Mouse (Mus musculus) heart, postnatal 0 days (tissue): ENCODE measurements around the gene Mnat1. TPM values are rescaled to one million over a fixed set of nuclear protein-coding genes. Genes with fewer than 3 reads are reported as not detected.

ENCODE experiments used
- ATAC-seq: fragments of 200-750 bp; cut with Nextera tagmentation; 2 replicates; pipeline ENCODE4 v1.8.0; 2017; ENCODE audit warnings: low read depth, moderate number of reproducible peaks, moderate library complexity; ENCODE audit not compliant: insufficient read depth
- DNase-seq: peaks from one replicate; pipeline ENCODE4 v3.0.0-alpha.2; 2016; ENCODE audit warnings: low spot score
- H3K27ac ChIP-seq: fragments of 300-500 bp; sonication (generic); 2 replicates; pipeline ENCODE4 v1.5.1; 2014; ENCODE audit warnings: low read depth, mild to moderate bottlenecking
- H3K27me3 ChIP-seq: fragments of 300-500 bp; sonication (generic); 2 replicates; pipeline ENCODE4 v1.6.1; 2014; ENCODE audit warnings: low read length, mixed read lengths; ENCODE audit not compliant: control insufficient read depth, insufficient read depth
- H3K36me3 ChIP-seq: fragments of 300-500 bp; sonication (generic); replicated peaks from 2 replicates; pipeline ENCODE4 v1.6.1; 2014; ENCODE audit warnings: low read length, mixed read lengths; ENCODE audit not compliant: control insufficient read depth, insufficient read depth
- H3K4me1 ChIP-seq: fragments of 300-500 bp; sonication (generic); 2 replicates; pipeline ENCODE4 v1.6.1; 2014; ENCODE audit warnings: antibody characterized with exemption; ENCODE audit not compliant: control insufficient read depth, insufficient read depth
- H3K4me2 ChIP-seq: fragments of 300-500 bp; sonication (generic); 2 replicates; pipeline ENCODE4 v1.6.1; 2014; ENCODE audit warnings: low read depth, mild to moderate bottlenecking, low read length, moderate library complexity
- H3K4me3 ChIP-seq: fragments of 300-500 bp; sonication (generic); 2 replicates; pipeline ENCODE4 v1.5.1; 2014; ENCODE audit warnings: low read depth, low read length
- H3K9ac ChIP-seq: fragments of 300-500 bp; sonication (generic); replicated peaks from 2 replicates; pipeline ENCODE4 v1.6.1; 2014; ENCODE audit warnings: low read depth, low read length, mixed read lengths
- H3K9me3 ChIP-seq: fragments of 300-500 bp; sonication (generic); replicated peaks from 2 replicates; pipeline ENCODE4 v1.6.1; 2016; ENCODE audit warnings: low read length; ENCODE audit not compliant: control insufficient read depth
- CTCF ChIP-seq: IDR thresholded peaks from 2 replicates; pipeline ENCODE4 v1.5.1; 2016; ENCODE audit warnings: antibody characterized with exemption, control low read depth, low read depth
- EP300 ChIP-seq: IDR thresholded peaks from 2 replicates; pipeline ENCODE4 v1.6.1; 2016; ENCODE audit warnings: antibody characterized with exemption, low read depth
- WGBS: fragments of 180-500 bp; shearing (Covaris S2); extraction: QIAGEN DNeasy Blood & Tissue Kit; methylation state at CpG from one replicate; pipeline ENCODE4 v1.1.7; 2014; 5-methylcytosine and 5-hydroxymethylcytosine counted together
- polyA plus RNA-seq: library from polyadenylated mRNA; unstranded; fragments of >200 nt; fragmentation: Nextera tagmentation; extraction: Ambion mirVana; gene quantifications from 2 replicates; pipeline ENCODE4 v1.2.1, GENCODE M21; 2015
- total RNA-seq: library from RNA; depleted of rRNA; stranded (reverse); fragments of >200 nt; gene quantifications from 2 replicates; pipeline ENCODE4 v1.2.3, GENCODE M21; 2014; ENCODE audit warnings: low replicate concordance

The Mnat1 gene
- total and polyA plus RNA-seq, 2 experiments from 2014 or later = 11.1 to 20.7 TPM

DNA sequence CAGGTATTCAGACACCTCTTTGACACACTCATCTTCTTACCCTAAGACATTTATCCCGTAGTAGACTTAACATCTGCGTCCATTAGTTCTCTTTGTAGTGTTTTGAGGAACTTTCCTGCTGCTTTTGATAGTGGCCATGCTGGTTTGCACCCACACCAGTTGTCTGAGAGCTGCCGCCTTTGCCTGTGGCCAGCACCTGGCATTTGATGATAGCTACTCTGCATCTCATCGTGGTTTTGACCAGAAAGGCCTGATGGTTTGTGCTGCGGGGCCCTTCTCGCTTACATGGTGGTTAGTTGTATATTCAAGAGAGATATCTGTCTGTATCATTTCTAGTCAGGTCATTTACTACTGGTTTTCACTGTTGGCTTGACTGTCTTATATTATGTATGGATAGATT lies 73.8 kb downstream of the Mnat1 start:
- H3K9me3 ChIP-seq = no peaks in the 10 kb centered on the region
- ATAC-seq = no peak
- DNase-seq = no peak
- no peak overlapping the region for H3K4me3 ChIP-seq
- 89% methylated on average over 6 of the region's 6 CpGs for WGBS
- no peak overlapping the region for H3K9ac ChIP-seq
- H3K27ac ChIP-seq = no peak overlapping the region
- H3K27me3 ChIP-seq = no peaks in the 10 kb centered on the region
- TF ChIP-seq EP300 = no peak
- TF ChIP-seq CTCF = no peak
- H3K4me1 ChIP-seq = peaks cover 5% of the 10 kb centered on the region; the same call in 1 of the 2 replicates
- H3K4me2 ChIP-seq = no peak overlapping the region
- H3K36me3 ChIP-seq = no peaks in the 10 kb centered on the region; the same call in 1 of the 2 replicates

DNA sequence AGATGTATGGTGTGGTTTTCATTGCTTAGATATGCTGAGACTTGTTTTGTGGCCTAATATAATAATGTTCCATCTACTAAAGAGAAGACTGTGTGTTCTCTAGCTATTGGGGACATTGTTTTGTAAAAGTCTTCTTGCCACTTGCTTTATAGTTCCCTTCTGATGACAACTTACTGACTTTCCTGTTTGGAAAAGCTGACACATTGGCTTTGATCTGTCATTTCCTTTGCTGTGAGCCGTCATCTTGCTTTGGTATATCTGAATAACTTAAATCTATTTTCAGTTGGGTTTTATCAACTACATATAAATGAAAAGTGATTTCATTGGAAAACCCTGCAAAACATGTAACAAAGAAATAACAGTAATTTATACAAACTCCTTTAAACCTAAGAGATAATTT lies 74.9 kb downstream of the Mnat1 start:
- Histone ChIP-seq H3K27ac (no peak overlapping the region), H3K9ac (no peak overlapping the region), H3K27me3 (no peaks in the 10 kb centered on the region), H3K4me2 (no peak overlapping the region), H3K4me3 (no peak overlapping the region), H3K4me1 (peaks cover 5% of the 10 kb centered on the region; the same call in 1 of the 2 replicates), H3K36me3 (no peaks in the 10 kb centered on the region; the same call in 1 of the 2 replicates), H3K9me3 (no peaks in the 10 kb centered on the region)
- 37% methylated on average over 1 of the region's 1 CpGs for WGBS
- TF ChIP-seq EP300 = no peak
- no peak for ATAC-seq
- no peak for DNase-seq

DNA sequence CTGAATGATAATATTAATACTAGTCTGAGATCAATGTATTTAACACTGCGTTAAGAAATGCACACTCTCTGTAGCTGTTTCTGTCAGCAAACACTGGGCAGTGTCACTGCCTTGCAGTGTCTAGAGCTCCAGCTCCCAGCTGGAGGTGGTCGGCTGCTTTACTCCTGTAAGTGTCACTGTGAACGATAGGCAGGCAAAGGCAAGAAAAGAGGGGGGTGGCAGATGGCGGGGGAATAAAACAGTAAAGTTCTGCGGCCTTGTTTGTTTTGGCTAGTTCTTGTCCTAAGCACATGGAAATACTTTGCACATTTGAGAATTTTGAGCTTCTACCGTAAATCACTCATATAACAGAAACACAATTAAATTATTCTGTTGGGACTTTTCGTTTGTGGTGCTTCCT lies 75.9 kb downstream of the Mnat1 start:
- ATAC-seq (no peak), DNase-seq (peak; percentile 26)
- H3K9me3 ChIP-seq = no peaks in the 10 kb centered on the region
- no peak overlapping the region; the same call in 1 of the 2 replicates for H3K9ac ChIP-seq
- no peak overlapping the region for H3K27ac ChIP-seq
- peaks cover 5% of the 10 kb centered on the region; the same call in 1 of the 2 replicates for H3K4me1 ChIP-seq
- 39% methylated on average over 7 of the region's 7 CpGs for WGBS
- H3K27me3 ChIP-seq = no peaks in the 10 kb centered on the region
- no peaks in the 10 kb centered on the region; the same call in 1 of the 2 replicates for H3K36me3 ChIP-seq
- H3K4me3 ChIP-seq = no peak overlapping the region
- H3K4me2 ChIP-seq = no peak overlapping the region
- TF ChIP-seq EP300 (no peak), CTCF (no peak)

DNA sequence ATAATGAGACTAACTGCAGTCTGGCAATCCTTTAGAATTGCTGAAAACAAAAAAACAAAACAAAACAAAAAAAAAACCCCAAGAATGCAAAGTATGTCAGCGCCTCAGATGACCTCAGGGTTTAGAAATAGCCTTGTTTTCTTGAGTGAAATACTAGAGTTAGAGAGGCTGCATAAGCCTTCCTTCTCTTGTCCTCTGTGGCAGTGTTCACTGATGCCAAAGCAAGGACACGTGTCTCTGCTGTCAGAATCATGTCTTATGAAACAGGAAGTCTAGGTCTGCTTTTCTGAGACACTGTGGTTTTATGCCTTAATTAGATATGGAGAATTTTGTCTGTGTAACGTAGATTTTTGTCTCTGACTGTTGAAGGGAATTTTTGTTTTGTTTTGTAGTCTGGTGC lies 78.1 kb downstream of the Mnat1 start:
- 31% methylated on average over 3 of the region's 3 CpGs for WGBS
- ATAC-seq = no peak
- DNase-seq = peak; percentile 20
- no peak for TF ChIP-seq EP300
- no peak for TF ChIP-seq CTCF
- Histone ChIP-seq H3K4me3 (no peak overlapping the region), H3K27ac (peak overlapping the region; percentile 25; the same call in 1 of the 2 replicates), H3K4me1 (peaks cover 17% of the 10 kb centered on the region), H3K9me3 (no peaks in the 10 kb centered on the region), H3K4me2 (no peak overlapping the region), H3K9ac (no peak overlapping the region), H3K27me3 (no peaks in the 10 kb centered on the region), H3K36me3 (no peaks in the 10 kb centered on the region; the same call in 1 of the 2 replicates)

DNA sequence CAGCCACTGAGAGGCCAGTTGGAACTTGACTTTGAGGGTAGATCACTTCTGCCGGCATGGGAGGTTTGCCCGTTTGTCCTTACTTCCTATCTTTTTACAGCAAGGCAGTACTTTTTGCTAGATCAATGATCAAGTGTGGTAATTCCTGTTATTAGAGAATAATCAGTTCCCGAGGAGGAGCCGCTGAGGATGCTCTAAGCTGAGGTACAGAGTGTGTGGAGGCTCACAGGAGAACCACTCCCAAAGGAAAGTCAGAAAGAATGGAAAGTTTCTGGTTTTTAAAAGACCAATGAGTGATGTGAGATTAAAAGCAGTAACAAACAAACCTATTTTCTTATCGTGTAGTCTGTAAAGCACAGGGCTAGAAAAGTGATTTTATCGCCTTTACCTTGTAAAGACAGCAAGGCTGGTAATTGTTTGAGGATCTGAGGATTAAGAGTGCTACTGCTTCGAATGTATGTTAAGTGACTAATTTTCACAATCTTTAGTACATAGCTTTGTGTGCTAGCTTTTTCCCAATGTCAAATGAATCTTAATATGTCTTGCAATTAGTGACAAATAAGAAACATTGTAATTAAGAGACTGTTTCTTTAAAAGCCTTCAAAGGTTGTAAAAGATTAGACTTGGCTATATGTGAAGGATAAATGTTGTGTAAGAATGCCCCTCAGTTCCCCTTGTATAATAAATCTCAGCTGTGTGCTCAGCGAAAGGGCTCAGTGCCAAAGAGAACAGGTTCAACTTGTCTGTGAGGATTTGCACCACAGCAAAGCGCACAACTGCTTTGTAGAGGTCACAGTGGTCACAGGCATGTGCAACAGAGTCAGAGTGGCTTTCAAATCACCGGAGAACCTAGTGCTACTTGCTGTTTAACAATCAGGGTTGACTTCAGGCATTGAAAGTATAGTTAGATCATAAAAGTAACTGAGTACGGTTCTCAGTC lies 82.5 kb downstream of the Mnat1 start:
- Histone ChIP-seq H3K4me2 (no peak overlapping the region), H3K4me3 (no peak overlapping the region), H3K9me3 (no peaks in the 10 kb centered on the region), H3K4me1 (peaks cover 29% of the 10 kb centered on the region), H3K27ac (peak overlapping the region; percentile 79), H3K9ac (0 out of 2 replicates have a peak overlapping the region, but pooled peaks have one; percentile 10), H3K36me3 (no peaks in the 10 kb centered on the region), H3K27me3 (no peaks in the 10 kb centered on the region)
- ATAC-seq (peak; percentile 75), DNase-seq (peak; percentile 49)
- WGBS = 61% methylated on average over 11 of the region's 11 CpGs
- TF ChIP-seq EP300 (no peak), CTCF (no peak)
